Mouse (Mus musculus): ENCODE data around the gene Exosc2. TPM values are rescaled to one million over a fixed set of nuclear protein-coding genes. Genes with fewer than 3 reads are reported as not detected.

Gene Exosc2
- total and polyA plus RNA-seq, 2 experiments = 6.3 to 10.4 TPM

- Histone ChIP-seq H3K79me2 (ENCODE audit: control insufficient read depth, insufficient read depth, low read length) (no peaks in the 10 kb centered on the region), H3K27me3 (ENCODE audit: control insufficient read depth, insufficient read depth, low read length) (no peaks in the 10 kb centered on the region), H3K27ac (replicated peaks; ENCODE audit: insufficient read depth, low read depth, low read length) (no peak overlapping the region), H3K9ac (ENCODE audit: low read depth, low read length) (no peak overlapping the region), H3K4me3 (ENCODE audit: insufficient read depth, low read depth, low read length) (no peak overlapping the region), H3K4me1 (ENCODE audit: control insufficient read depth, insufficient read depth, low read length) (no peaks in the 10 kb centered on the region), H3K36me3 (ENCODE audit: control insufficient read depth, insufficient read depth, low read length) (peaks cover 4% of the 10 kb centered on the region; the same call in 1 of the 2 replicates)
- DNase-seq (ENCODE audit: extremely low read depth, low read depth, low spot score) = no peak
- WGBS = 85% methylated on average over 6 of the region's 6 CpGs
- no peak for TF ChIP-seq POLR2A (IDR thresholded peaks at IDR 0.05; ENCODE audit: extremely low read depth, insufficient read depth, low read length)
- no peak for TF ChIP-seq CTCF (IDR thresholded peaks at IDR 0.05; ENCODE audit: low read depth, low read length)
Observed at GRCm38 (mm10) chr2:31681731-31682235, 11.3 kb downstream of the Exosc2 start.

- Histone ChIP-seq H3K27me3 (ENCODE audit: control insufficient read depth, insufficient read depth, low read length) (no peaks in the 10 kb centered on the region), H3K4me1 (ENCODE audit: control insufficient read depth, insufficient read depth, low read length) (peaks cover 2% of the 10 kb centered on the region; the same call in 1 of the 2 replicates), H3K79me2 (ENCODE audit: control insufficient read depth, insufficient read depth, low read length) (no peaks in the 10 kb centered on the region), H3K9ac (ENCODE audit: low read depth, low read length) (no peak overlapping the region), H3K4me3 (ENCODE audit: insufficient read depth, low read depth, low read length) (no peak overlapping the region), H3K27ac (replicated peaks; ENCODE audit: insufficient read depth, low read depth, low read length) (no peak overlapping the region), H3K36me3 (ENCODE audit: control insufficient read depth, insufficient read depth, low read length) (peaks cover 4% of the 10 kb centered on the region; the same call in 1 of the 2 replicates)
- TF ChIP-seq CTCF (IDR thresholded peaks at IDR 0.05; ENCODE audit: low read depth, low read length) (peak; percentile 50), POLR2A (IDR thresholded peaks at IDR 0.05; ENCODE audit: extremely low read depth, insufficient read depth, low read length) (no peak)
- peak; percentile 59 for DNase-seq (ENCODE audit: extremely low read depth, low read depth, low spot score)
- 12% methylated on average over 2 of the region's 2 CpGs for WGBS
Observed at GRCm38 (mm10) chr2:31683666-31684065, 13.2 kb downstream of the Exosc2 start.

- WGBS = under 1% methylated on average over 64 of the region's 64 CpGs
- H3K27ac ChIP-seq (replicated peaks; ENCODE audit: insufficient read depth, low read depth, low read length) = peak within 1 kb of the TSS; percentile 66
- peak; percentile 99 for DNase-seq (ENCODE audit: extremely low read depth, low read depth, low spot score)
- peaks cover 6% of the 10 kb centered on the region for H3K4me1 ChIP-seq (ENCODE audit: control insufficient read depth, insufficient read depth, low read length)
- no peaks in the 10 kb centered on the region for H3K27me3 ChIP-seq (ENCODE audit: control insufficient read depth, insufficient read depth, low read length)
- peak; percentile 67; the same call in 1 of the 2 replicates for TF ChIP-seq POLR2A (IDR thresholded peaks at IDR 0.05; ENCODE audit: extremely low read depth, insufficient read depth, low read length)
- TF ChIP-seq CTCF (IDR thresholded peaks at IDR 0.05; ENCODE audit: low read depth, low read length) = 0 out of 2 replicates have a peak, but pooled peaks have one; percentile 45
- H3K4me3 ChIP-seq (ENCODE audit: insufficient read depth, low read depth, low read length) = peak within 1 kb of the TSS; percentile 74
- H3K9ac ChIP-seq (ENCODE audit: low read depth, low read length) = peak within 1 kb of the TSS; percentile 85
- H3K36me3 ChIP-seq (ENCODE audit: control insufficient read depth, insufficient read depth, low read length) = no peaks in the 10 kb centered on the region
- peaks cover 13% of the 10 kb centered on the region; the same call in 1 of the 2 replicates for H3K79me2 ChIP-seq (ENCODE audit: control insufficient read depth, insufficient read depth, low read length)
Observed at GRCm38 (mm10) chr2:31688074-31688925, 17.8 kb downstream of the Exosc2 start, which contains the start of gene Abl1. Abl1 (plus strand) TSS chr2:31688376.

GRCm38 (mm10) chr2:31689045-31689444 is 18.5 kb downstream of the Exosc2 start:
- no peaks in the 10 kb centered on the region; the same call in 1 of the 2 replicates for H3K36me3 ChIP-seq (ENCODE audit: control insufficient read depth, insufficient read depth, low read length)
- 1% methylated on average over 12 of the region's 12 CpGs for WGBS
- TF ChIP-seq CTCF (IDR thresholded peaks at IDR 0.05; ENCODE audit: low read depth, low read length) (no peak), POLR2A (IDR thresholded peaks at IDR 0.05; ENCODE audit: extremely low read depth, insufficient read depth, low read length) (no peak)

GRCm38 (mm10) chr2:31690063-31690462 is 19.5 kb downstream of the Exosc2 start:
- Histone ChIP-seq H3K27ac (replicated peaks; ENCODE audit: insufficient read depth, low read depth, low read length) (no peak overlapping the region), H3K4me3 (ENCODE audit: insufficient read depth, low read depth, low read length) (peak overlapping the region; percentile 26; the same call in 1 of the 2 replicates)

More at GRCm38 (mm10) chr2:31689045-31689444, 18.5 kb downstream of the Exosc2 start:
- H3K27ac ChIP-seq (replicated peaks; ENCODE audit: insufficient read depth, low read depth, low read length) = peak overlapping the region; percentile 66
- H3K27me3 ChIP-seq (ENCODE audit: control insufficient read depth, insufficient read depth, low read length) = no peaks in the 10 kb centered on the region
- DNase-seq (ENCODE audit: extremely low read depth, low read depth, low spot score) = peak; percentile 55
- peak overlapping the region; percentile 74 for H3K4me3 ChIP-seq (ENCODE audit: insufficient read depth, low read depth, low read length)
- H3K4me1 ChIP-seq (ENCODE audit: control insufficient read depth, insufficient read depth, low read length) = peaks cover 6% of the 10 kb centered on the region
- peak overlapping the region; percentile 85 for H3K9ac ChIP-seq (ENCODE audit: low read depth, low read length)
- peaks cover 13% of the 10 kb centered on the region; the same call in 1 of the 2 replicates for H3K79me2 ChIP-seq (ENCODE audit: control insufficient read depth, insufficient read depth, low read length)

More at GRCm38 (mm10) chr2:31690063-31690462, 19.5 kb downstream of the Exosc2 start:
- 40% methylated on average over 3 of the region's 3 CpGs for WGBS
- Histone ChIP-seq H3K27me3 (ENCODE audit: control insufficient read depth, insufficient read depth, low read length) (no peaks in the 10 kb centered on the region), H3K4me1 (ENCODE audit: control insufficient read depth, insufficient read depth, low read length) (peaks cover 6% of the 10 kb centered on the region), H3K79me2 (ENCODE audit: control insufficient read depth, insufficient read depth, low read length) (peaks cover 13% of the 10 kb centered on the region; the same call in 1 of the 2 replicates), H3K9ac (ENCODE audit: low read depth, low read length) (no peak overlapping the region), H3K36me3 (ENCODE audit: control insufficient read depth, insufficient read depth, low read length) (peaks cover 5% of the 10 kb centered on the region; the same call in 1 of the 2 replicates)
- TF ChIP-seq CTCF (IDR thresholded peaks at IDR 0.05; ENCODE audit: low read depth, low read length) (no peak), POLR2A (IDR thresholded peaks at IDR 0.05; ENCODE audit: extremely low read depth, insufficient read depth, low read length) (no peak)
- peak; percentile 22 for DNase-seq (ENCODE audit: extremely low read depth, low read depth, low spot score)

All from liver, adult 2 months (tissue).